Mouse (Mus musculus): ENCODE results near the gene Jph2. TPM values are rescaled to one million over a fixed set of nuclear protein-coding genes. Genes with fewer than 3 reads are reported as not detected.

Jph2 gene
- polyA plus RNA-seq, 1 experiment from 2014 or later = 4.1 TPM

DNA sequence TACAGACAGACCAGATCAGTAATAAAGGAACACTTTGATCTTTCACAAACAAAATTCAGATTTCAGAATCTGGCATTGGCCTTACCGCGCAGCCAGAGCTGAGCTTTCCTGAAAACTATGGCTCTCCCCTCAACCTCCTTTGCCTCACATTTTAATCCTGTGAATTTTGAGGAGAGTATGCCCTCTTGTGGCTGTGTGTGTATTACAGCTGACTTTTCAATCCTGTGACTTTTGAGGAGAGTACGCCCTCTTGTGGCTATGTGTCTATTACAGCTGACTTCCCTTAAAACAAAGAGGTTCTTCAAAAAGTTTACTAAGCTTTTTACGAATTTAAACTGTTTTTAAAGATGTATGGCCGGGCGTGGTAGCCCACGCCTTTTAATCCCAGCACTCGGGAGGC lies 3.4 kb upstream of the Jph2 start:
- H3K9me3 ChIP-seq (ENCODE audit: control insufficient read depth, low read length) = no peaks in the 10 kb centered on the region
- H3K4me3 ChIP-seq (ENCODE audit: low read depth, low read length) = no peak overlapping the region
- DNase-seq (ENCODE audit: low spot score) = peak; percentile 86
- H3K27me3 ChIP-seq (replicated peaks; ENCODE audit: control insufficient read depth, insufficient read depth, low read length) = no peaks in the 10 kb centered on the region
- H3K4me1 ChIP-seq (ENCODE audit: control insufficient read depth, insufficient read depth, low read length) = peaks cover 8% of the 10 kb centered on the region
- H3K9ac ChIP-seq (ENCODE audit: low read depth, low read length) = no peak overlapping the region
- 10% methylated on average over 8 of the region's 8 CpGs for WGBS
- ATAC-seq (ENCODE audit: low read depth) = peak; percentile 42; the same call in 1 of the 2 replicates
- no peak overlapping the region for H3K27ac ChIP-seq (replicated peaks; ENCODE audit: low read depth, low read length)
- peaks cover 8% of the 10 kb centered on the region; the same call in 1 of the 2 replicates for H3K36me3 ChIP-seq (ENCODE audit: control insufficient read depth, insufficient read depth, low read length)
- no peak overlapping the region for H3K4me2 ChIP-seq (ENCODE audit: low read depth, low read length)

DNA sequence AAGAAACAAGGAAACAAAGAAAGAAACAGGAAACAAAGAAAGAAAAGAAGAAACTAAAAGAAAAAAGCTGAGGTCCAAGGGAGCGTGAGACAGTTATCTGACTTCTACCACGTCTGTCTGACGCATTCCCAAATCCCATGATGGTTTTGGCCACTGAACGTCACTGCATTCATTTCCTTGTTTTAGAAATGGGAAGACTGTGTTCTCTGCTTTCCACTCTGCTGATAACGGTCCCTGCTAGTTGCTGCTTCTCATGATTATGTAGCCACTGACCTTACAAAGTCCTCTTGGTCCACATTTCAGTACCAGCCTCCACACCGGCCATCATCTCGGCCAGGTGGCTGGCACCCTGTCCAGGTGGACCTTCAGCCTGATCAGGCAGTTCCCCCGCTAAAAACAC lies 1.4 kb upstream of the Jph2 start:
- H3K27me3 ChIP-seq (replicated peaks; ENCODE audit: control insufficient read depth, insufficient read depth, low read length) = no peaks in the 10 kb centered on the region
- H3K4me3 ChIP-seq (ENCODE audit: low read depth, low read length) = no peak overlapping the region
- DNase-seq (ENCODE audit: low spot score) = no peak
- H3K4me1 ChIP-seq (ENCODE audit: control insufficient read depth, insufficient read depth, low read length) = peaks cover 8% of the 10 kb centered on the region
- H3K4me2 ChIP-seq (ENCODE audit: low read depth, low read length) = no peak overlapping the region
- no peak overlapping the region for H3K27ac ChIP-seq (replicated peaks; ENCODE audit: low read depth, low read length)
- WGBS = 68% methylated on average over 8 of the region's 8 CpGs
- H3K9me3 ChIP-seq (ENCODE audit: control insufficient read depth, low read length) = no peaks in the 10 kb centered on the region
- no peaks in the 10 kb centered on the region for H3K36me3 ChIP-seq (ENCODE audit: control insufficient read depth, insufficient read depth, low read length)
- no peak for ATAC-seq (ENCODE audit: low read depth)
- H3K9ac ChIP-seq (ENCODE audit: low read depth, low read length) = no peak overlapping the region

- Histone ChIP-seq H3K27me3 (replicated peaks; ENCODE audit: control insufficient read depth, insufficient read depth, low read length) (no peaks in the 10 kb centered on the region), H3K9ac (ENCODE audit: low read depth, low read length) (no peak overlapping the region), H3K27ac (replicated peaks; ENCODE audit: low read depth, low read length) (no peak overlapping the region), H3K4me2 (ENCODE audit: low read depth, low read length) (no peak overlapping the region), H3K36me3 (ENCODE audit: control insufficient read depth, insufficient read depth, low read length) (no peaks in the 10 kb centered on the region), H3K4me3 (ENCODE audit: low read depth, low read length) (no peak overlapping the region), H3K9me3 (ENCODE audit: control insufficient read depth, low read length) (no peaks in the 10 kb centered on the region), H3K4me1 (ENCODE audit: control insufficient read depth, insufficient read depth, low read length) (peaks cover 8% of the 10 kb centered on the region)
- ATAC-seq (ENCODE audit: low read depth) (no peak), DNase-seq (ENCODE audit: low spot score) (no peak)
- 71% methylated on average over 4 of the region's 4 CpGs for WGBS
Measured at GRCm38 (mm10) chr2:163398770-163399169, 977 bp upstream of the Jph2 start.

DNA sequence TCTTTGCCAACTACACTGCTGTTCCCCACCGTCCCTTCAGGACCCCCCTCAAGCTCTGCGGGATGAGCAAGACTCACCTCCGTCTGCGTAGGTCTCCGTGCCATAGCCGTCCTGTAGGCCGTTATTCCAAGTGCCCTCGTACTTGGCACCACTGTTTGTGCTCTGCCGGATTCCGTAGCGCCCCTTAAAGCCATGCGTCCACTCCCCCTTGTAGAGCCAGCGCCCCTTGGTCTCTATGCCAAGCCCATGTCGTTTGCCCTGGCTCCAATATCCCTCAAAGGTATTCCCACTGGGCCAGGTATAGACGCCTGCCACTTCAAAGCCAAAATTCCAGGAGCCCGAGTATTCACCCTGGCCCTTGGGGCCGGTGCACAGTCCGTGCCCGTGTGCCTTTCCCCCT lies 722 bp downstream of the Jph2 start:
- Histone ChIP-seq H3K4me2 (ENCODE audit: low read depth, low read length) (peak overlapping the region; percentile 41), H3K27me3 (replicated peaks; ENCODE audit: control insufficient read depth, insufficient read depth, low read length) (no peaks in the 10 kb centered on the region), H3K4me1 (ENCODE audit: control insufficient read depth, insufficient read depth, low read length) (peaks cover 8% of the 10 kb centered on the region), H3K9me3 (ENCODE audit: control insufficient read depth, low read length) (no peaks in the 10 kb centered on the region), H3K9ac (ENCODE audit: low read depth, low read length) (0 out of 2 replicates have a peak overlapping the region, but pooled peaks have one; percentile 30), H3K27ac (replicated peaks; ENCODE audit: low read depth, low read length) (no peak overlapping the region), H3K4me3 (ENCODE audit: low read depth, low read length) (peak overlapping the region; percentile 20; the same call in 1 of the 2 replicates), H3K36me3 (ENCODE audit: control insufficient read depth, insufficient read depth, low read length) (no peaks in the 10 kb centered on the region)
- DNase-seq (ENCODE audit: low spot score) = no peak
- 87% methylated on average over 19 of the region's 19 CpGs for WGBS
- ATAC-seq (ENCODE audit: low read depth) = no peak

GRCm38 (mm10) chr2:163394977-163395376 lies 2.8 kb downstream of the Jph2 start:
- DNase-seq (ENCODE audit: low spot score) = no peak
- Histone ChIP-seq H3K4me3 (ENCODE audit: low read depth, low read length) (no peak overlapping the region), H3K27ac (replicated peaks; ENCODE audit: low read depth, low read length) (no peak overlapping the region), H3K4me1 (ENCODE audit: control insufficient read depth, insufficient read depth, low read length) (peaks cover 8% of the 10 kb centered on the region), H3K27me3 (replicated peaks; ENCODE audit: control insufficient read depth, insufficient read depth, low read length) (no peaks in the 10 kb centered on the region), H3K9ac (ENCODE audit: low read depth, low read length) (no peak overlapping the region), H3K4me2 (ENCODE audit: low read depth, low read length) (no peak overlapping the region), H3K36me3 (ENCODE audit: control insufficient read depth, insufficient read depth, low read length) (no peaks in the 10 kb centered on the region), H3K9me3 (ENCODE audit: control insufficient read depth, low read length) (no peaks in the 10 kb centered on the region)
- 65% methylated on average over 6 of the region's 6 CpGs for WGBS
- ATAC-seq (ENCODE audit: low read depth) = no peak

- no peaks in the 10 kb centered on the region for H3K27me3 ChIP-seq (replicated peaks; ENCODE audit: control insufficient read depth, insufficient read depth, low read length)
- H3K27ac ChIP-seq (replicated peaks; ENCODE audit: low read depth, low read length) = no peak overlapping the region
- DNase-seq (ENCODE audit: low spot score) (no peak), ATAC-seq (ENCODE audit: low read depth) (no peak)
- H3K4me3 ChIP-seq (ENCODE audit: low read depth, low read length) = no peak overlapping the region
- no peak overlapping the region for H3K4me2 ChIP-seq (ENCODE audit: low read depth, low read length)
- peaks cover 8% of the 10 kb centered on the region for H3K4me1 ChIP-seq (ENCODE audit: control insufficient read depth, insufficient read depth, low read length)
- WGBS = 73% methylated on average over 5 of the region's 6 CpGs
- no peaks in the 10 kb centered on the region for H3K36me3 ChIP-seq (ENCODE audit: control insufficient read depth, insufficient read depth, low read length)
- H3K9ac ChIP-seq (ENCODE audit: low read depth, low read length) = no peak overlapping the region
- H3K9me3 ChIP-seq (ENCODE audit: control insufficient read depth, low read length) = no peaks in the 10 kb centered on the region
Measured at GRCm38 (mm10) chr2:163393976-163394375, 3.8 kb downstream of the Jph2 start.

GRCm38 (mm10) chr2:163393241-163393640 lies 4.6 kb downstream of the Jph2 start:
- 87% methylated on average over 10 of the region's 10 CpGs for WGBS
- no peaks in the 10 kb centered on the region for H3K9me3 ChIP-seq (ENCODE audit: control insufficient read depth, low read length)
- ATAC-seq (ENCODE audit: low read depth) = no peak

GRCm38 (mm10) chr2:163392436-163392835 lies 5.4 kb downstream of the Jph2 start:
- H3K4me2 ChIP-seq (ENCODE audit: low read depth, low read length) = no peak overlapping the region
- no peaks in the 10 kb centered on the region for H3K27me3 ChIP-seq (replicated peaks; ENCODE audit: control insufficient read depth, insufficient read depth, low read length)
- no peak for ATAC-seq (ENCODE audit: low read depth)
- no peaks in the 10 kb centered on the region for H3K9me3 ChIP-seq (ENCODE audit: control insufficient read depth, low read length)
- H3K9ac ChIP-seq (ENCODE audit: low read depth, low read length) = no peak overlapping the region
- H3K27ac ChIP-seq (replicated peaks; ENCODE audit: low read depth, low read length) = no peak overlapping the region
- peaks cover under 1% of the 10 kb centered on the region; the same call in 1 of the 2 replicates for H3K4me1 ChIP-seq (ENCODE audit: control insufficient read depth, insufficient read depth, low read length)
- H3K4me3 ChIP-seq (ENCODE audit: low read depth, low read length) = no peak overlapping the region
- 73% methylated on average over 6 of the region's 6 CpGs for WGBS
- DNase-seq (ENCODE audit: low spot score) = no peak
- H3K36me3 ChIP-seq (ENCODE audit: control insufficient read depth, insufficient read depth, low read length) = no peaks in the 10 kb centered on the region

More at GRCm38 (mm10) chr2:163393241-163393640, 4.6 kb downstream of the Jph2 start:
- Histone ChIP-seq H3K4me1 (ENCODE audit: control insufficient read depth, insufficient read depth, low read length) (peaks cover 8% of the 10 kb centered on the region), H3K27me3 (replicated peaks; ENCODE audit: control insufficient read depth, insufficient read depth, low read length) (no peaks in the 10 kb centered on the region), H3K4me2 (ENCODE audit: low read depth, low read length) (no peak overlapping the region), H3K9ac (ENCODE audit: low read depth, low read length) (no peak overlapping the region), H3K27ac (replicated peaks; ENCODE audit: low read depth, low read length) (no peak overlapping the region), H3K36me3 (ENCODE audit: control insufficient read depth, insufficient read depth, low read length) (no peaks in the 10 kb centered on the region), H3K4me3 (ENCODE audit: low read depth, low read length) (no peak overlapping the region)
- no peak for DNase-seq (ENCODE audit: low spot score)

- peak; percentile 82 for DNase-seq (ENCODE audit: low spot score)
- WGBS = 56% methylated on average over 15 of the region's 15 CpGs
- Histone ChIP-seq H3K27ac (replicated peaks; ENCODE audit: low read depth, low read length) (peak overlapping the region; percentile 28), H3K4me2 (ENCODE audit: low read depth, low read length) (no peak overlapping the region), H3K4me3 (ENCODE audit: low read depth, low read length) (no peak overlapping the region), H3K36me3 (ENCODE audit: control insufficient read depth, insufficient read depth, low read length) (no peaks in the 10 kb centered on the region), H3K9me3 (ENCODE audit: control insufficient read depth, low read length) (no peaks in the 10 kb centered on the region), H3K9ac (ENCODE audit: low read depth, low read length) (no peak overlapping the region), H3K27me3 (replicated peaks; ENCODE audit: control insufficient read depth, insufficient read depth, low read length) (no peaks in the 10 kb centered on the region), H3K4me1 (ENCODE audit: control insufficient read depth, insufficient read depth, low read length) (no peaks in the 10 kb centered on the region)
- ATAC-seq (ENCODE audit: low read depth) = peak; percentile 93
Measured at GRCm38 (mm10) chr2:163386423-163387190, 11.2 kb downstream of the Jph2 start.
